Mouse (Mus musculus) liver, postnatal 0 days (tissue): ENCODE measurements around the gene Dhx32. TPM values are rescaled to one million over a fixed set of nuclear protein-coding genes. Genes with fewer than 3 reads are reported as not detected.
"Not testable (repeated sequence)": the region's sequence is repeated elsewhere in the genome, so short reads cannot be mapped to it uniquely, and the experiment has no call there.

Experiments
- ATAC-seq: fragments of 200-750 bp; cut with Nextera tagmentation; 2 replicates; pipeline ENCODE4 v1.8.0; 2017; ENCODE audit warnings: mild to moderate bottlenecking, moderate library complexity
- DNase-seq: peaks from one replicate; pipeline ENCODE4 v3.0.0-alpha.2; 2016
- H3K27ac ChIP-seq: fragments of 300-500 bp; sonication (generic); 2 replicates; pipeline ENCODE4 v1.5.1; 2014; ENCODE audit warnings: antibody characterized with exemption, moderate library complexity, mild to moderate bottlenecking, low read depth
- H3K27me3 ChIP-seq: fragments of 300-500 bp; sonication (generic); 2 replicates; pipeline ENCODE4 v1.6.1; 2014; ENCODE audit warnings: low read length, control low read depth, mixed read lengths; ENCODE audit not compliant: insufficient read depth
- H3K36me3 ChIP-seq: fragments of 300-500 bp; sonication (generic); replicated peaks from 2 replicates; pipeline ENCODE4 v1.6.1; 2014; ENCODE audit warnings: mild to moderate bottlenecking, control low read depth, low read length, moderate library complexity, mixed read lengths; ENCODE audit not compliant: insufficient read depth
- H3K4me1 ChIP-seq: fragments of 300-500 bp; sonication (generic); 2 replicates; pipeline ENCODE4 v1.6.1; 2014; ENCODE audit warnings: antibody characterized with exemption, mild to moderate bottlenecking, control low read depth; ENCODE audit not compliant: insufficient read depth
- H3K4me2 ChIP-seq: fragments of 300-500 bp; sonication (generic); 2 replicates; pipeline ENCODE4 v1.6.1; 2014; ENCODE audit warnings: low read depth, mild to moderate bottlenecking, low read length, moderate library complexity, mixed read lengths
- H3K4me3 ChIP-seq: fragments of 300-500 bp; sonication (generic); 2 replicates; pipeline ENCODE4 v1.5.1; 2014; ENCODE audit warnings: low read depth, low read length
- H3K9ac ChIP-seq: fragments of 300-500 bp; sonication (generic); replicated peaks from 2 replicates; pipeline ENCODE4 v1.6.1; 2014; ENCODE audit warnings: mild to moderate bottlenecking, moderate library complexity
- H3K9me3 ChIP-seq: fragments of 300-500 bp; sonication (generic); 2 replicates; pipeline ENCODE4 v1.6.1; 2016; ENCODE audit warnings: mild to moderate bottlenecking, control low read depth, low read length, mixed read lengths
- CTCF ChIP-seq: sonication (generic); IDR thresholded peaks from 2 replicates; pipeline ENCODE4 v1.5.1; 2016; ENCODE audit warnings: antibody characterized with exemption, low read depth
- EP300 ChIP-seq: IDR thresholded peaks from 2 replicates; pipeline ENCODE4 v1.6.1; 2016; ENCODE audit warnings: antibody characterized with exemption, low read depth, mild to moderate bottlenecking
- WGBS: fragments of 180-500 bp; shearing (Covaris S2); extraction: QIAGEN DNeasy Blood & Tissue Kit; methylation state at CpG from one replicate; pipeline ENCODE4 v1.1.7; 2014; ENCODE audit not compliant: insufficient replicate concordance; 5-methylcytosine and 5-hydroxymethylcytosine counted together
- polyA plus RNA-seq: library from polyadenylated mRNA; unstranded; fragments of >200 nt; fragmentation: Nextera tagmentation; extraction: Ambion mirVana; gene quantifications from 2 replicates; pipeline ENCODE4 v1.2.1, GENCODE M21; 2015

The Dhx32 gene
- polyA plus RNA-seq, 1 experiment from 2014 or later: 5.5 TPM

DNA sequence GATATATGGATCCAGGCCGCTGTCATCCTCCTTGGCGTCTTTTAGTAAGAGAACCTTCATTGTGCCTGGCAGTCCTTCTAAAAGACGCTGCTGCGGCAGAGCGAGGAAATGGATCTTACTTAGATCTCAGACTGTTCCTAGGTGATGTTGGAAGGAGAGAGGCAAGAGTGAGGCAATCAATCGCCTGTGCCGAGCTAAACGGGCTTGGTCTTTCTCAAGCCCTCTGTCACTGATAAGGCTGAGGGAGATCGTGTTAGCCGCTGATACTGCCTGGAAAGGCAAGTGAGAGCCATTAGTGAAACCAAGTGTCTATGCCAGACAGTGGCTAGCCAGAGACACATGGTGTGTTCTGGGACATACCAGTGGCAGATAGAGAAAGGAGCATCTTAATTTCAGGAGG lies 80.2 kb downstream of the Dhx32 start:
- peak overlapping the region; percentile 85 for H3K27ac ChIP-seq
- ATAC-seq: peak; percentile 93
- peaks cover 30% of the 10 kb centered on the region for H3K36me3 ChIP-seq
- DNase-seq: peak; percentile 74
- no peaks in the 10 kb centered on the region for H3K27me3 ChIP-seq
- H3K4me2 ChIP-seq: peak overlapping the region; percentile 73
- H3K9me3 ChIP-seq: no peaks in the 10 kb centered on the region
- WGBS: 46% methylated on average over 10 of the region's 10 CpGs
- peaks cover 11% of the 10 kb centered on the region for H3K4me1 ChIP-seq
- H3K4me3 ChIP-seq: peak overlapping the region; percentile 56
- TF ChIP-seq CTCF (no peak), EP300 (peak; percentile 98)
- peak overlapping the region; percentile 58 for H3K9ac ChIP-seq

DNA sequence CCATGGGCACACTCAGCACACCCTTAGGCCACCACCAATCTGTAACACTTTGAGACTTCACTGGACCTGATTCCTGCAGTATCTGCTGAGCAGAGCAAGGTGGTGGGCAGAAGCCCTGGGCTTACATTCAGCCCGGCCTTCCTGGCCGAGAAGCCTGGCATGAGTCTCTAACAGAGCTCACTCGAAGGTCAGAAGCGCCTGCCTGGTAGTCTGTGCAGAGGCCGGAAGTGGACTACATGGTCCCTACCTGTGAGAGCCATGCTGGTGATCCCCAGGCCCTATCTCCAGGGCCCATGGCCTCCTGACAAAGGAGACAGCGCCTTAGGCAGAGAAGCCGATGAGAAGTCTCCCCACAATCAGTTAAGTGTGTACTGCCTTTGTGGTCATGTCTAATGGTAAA lies 81.2 kb downstream of the Dhx32 start:
- ATAC-seq (no peak), DNase-seq (no peak)
- H3K27ac ChIP-seq: peak overlapping the region; percentile 85
- TF ChIP-seq EP300 (no peak), CTCF (no peak)
- peak overlapping the region; percentile 73 for H3K4me2 ChIP-seq
- WGBS: 75% methylated on average over 7 of the region's 7 CpGs
- peaks cover 40% of the 10 kb centered on the region for H3K36me3 ChIP-seq
- H3K9me3 ChIP-seq: no peaks in the 10 kb centered on the region
- peaks cover 15% of the 10 kb centered on the region for H3K4me1 ChIP-seq
- peak overlapping the region; percentile 56 for H3K4me3 ChIP-seq
- peak overlapping the region; percentile 58 for H3K9ac ChIP-seq
- H3K27me3 ChIP-seq: no peaks in the 10 kb centered on the region

DNA sequence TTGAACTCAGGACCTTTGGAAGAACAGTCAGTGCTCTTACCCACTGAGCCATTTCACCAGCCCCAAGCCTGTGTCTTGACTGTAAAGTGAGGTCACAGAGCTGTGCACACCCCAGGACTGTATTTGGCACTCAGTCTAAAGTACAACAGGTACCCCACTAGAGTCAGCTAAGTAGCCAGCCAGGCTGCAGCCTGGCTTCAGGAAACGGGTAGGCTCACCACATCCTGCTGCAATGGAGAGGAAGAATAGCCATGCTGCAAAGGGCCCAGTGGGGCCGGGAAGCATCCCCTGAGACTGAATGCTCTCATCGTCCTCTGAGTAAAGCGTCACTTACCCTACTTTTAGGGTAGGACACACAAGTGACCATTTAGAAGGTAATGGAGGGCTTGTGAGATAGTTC lies 82.6 kb downstream of the Dhx32 start:
- H3K9ac ChIP-seq: peak overlapping the region; percentile 58; the same call in 1 of the 2 replicates
- DNase-seq (no peak), ATAC-seq (no peak)
- no peaks in the 10 kb centered on the region for H3K27me3 ChIP-seq
- H3K9me3 ChIP-seq: no peaks in the 10 kb centered on the region
- no peak for TF ChIP-seq EP300
- TF ChIP-seq CTCF: no peak
- peak overlapping the region; percentile 56 for H3K4me3 ChIP-seq
- peaks cover 50% of the 10 kb centered on the region for H3K36me3 ChIP-seq
- H3K4me1 ChIP-seq: peaks cover 15% of the 10 kb centered on the region
- no peak overlapping the region for H3K27ac ChIP-seq
- H3K4me2 ChIP-seq: peak overlapping the region; percentile 73
- 58% methylated on average over 4 of the region's 4 CpGs for WGBS

DNA sequence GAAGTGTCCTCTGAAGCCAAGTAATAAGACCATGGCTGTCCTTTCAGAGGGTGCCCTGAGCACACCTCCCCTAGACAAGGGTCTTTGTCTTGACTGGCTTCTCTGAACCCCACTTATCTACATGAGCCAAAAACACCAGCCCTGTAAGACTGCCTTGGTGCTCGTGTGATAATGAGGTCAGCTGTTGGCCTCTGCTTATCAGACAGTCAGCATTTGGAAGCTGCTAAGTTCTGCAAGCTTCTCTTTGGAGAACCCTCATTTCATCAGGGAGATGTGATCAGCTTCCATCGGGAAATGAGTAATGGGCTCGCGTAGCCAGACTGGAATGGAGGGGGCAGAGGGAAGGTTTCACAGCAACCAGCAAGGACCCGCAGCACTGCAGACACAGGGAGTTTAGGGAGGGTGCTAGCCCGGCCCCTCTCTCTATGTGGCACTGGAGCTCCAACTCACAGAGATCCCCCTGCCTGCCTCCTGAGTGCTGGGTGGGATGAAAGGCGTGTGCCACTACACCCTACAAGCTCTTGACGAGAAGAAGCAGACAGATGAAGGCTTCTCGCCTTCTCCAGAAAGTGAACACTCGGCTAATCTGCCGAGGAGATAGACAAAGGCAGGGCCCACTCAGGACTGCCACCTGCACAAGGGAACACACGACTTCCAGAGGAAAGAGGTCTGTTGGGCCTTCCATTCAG lies 84.4 kb downstream of the Dhx32 start:
- ATAC-seq: peak; percentile 68
- peak; percentile 99 for TF ChIP-seq EP300
- no peak for TF ChIP-seq CTCF
- DNase-seq: peak; percentile 34
- peaks cover 9% of the 10 kb centered on the region for H3K4me1 ChIP-seq
- H3K4me2 ChIP-seq: peak overlapping the region; percentile 73
- peaks cover 54% of the 10 kb centered on the region for H3K36me3 ChIP-seq
- 54% methylated on average over 12 of the region's 12 CpGs for WGBS
- H3K27me3 ChIP-seq: no peaks in the 10 kb centered on the region
- peak overlapping the region; percentile 57 for H3K9ac ChIP-seq
- H3K27ac ChIP-seq: peak overlapping the region; percentile 85
- peak overlapping the region; percentile 30 for H3K4me3 ChIP-seq
- H3K9me3 ChIP-seq: no peaks in the 10 kb centered on the region

DNA sequence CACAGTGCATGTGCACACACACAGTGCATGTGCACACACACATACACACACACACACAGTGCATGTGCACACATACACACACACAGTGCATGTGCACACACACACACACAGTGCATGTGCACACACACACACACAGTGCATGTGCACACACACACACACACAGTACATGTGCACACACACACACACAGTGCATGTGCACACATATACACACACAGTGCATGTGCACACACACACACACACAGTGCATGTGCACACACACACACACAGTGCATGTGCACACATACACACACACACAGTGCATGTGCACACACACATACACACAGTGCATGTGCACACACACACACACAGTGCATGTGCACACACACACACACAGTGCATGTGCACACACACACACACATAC lies 96.9 kb downstream of the Dhx32 start:
- not testable (repeated sequence) for H3K4me3 ChIP-seq, ATAC-seq, DNase-seq, H3K27ac ChIP-seq, H3K9me3 ChIP-seq, H3K4me2 ChIP-seq, H3K9ac ChIP-seq, H3K4me1 ChIP-seq, H3K27me3 ChIP-seq
- H3K36me3 ChIP-seq: peaks cover 43% of the 10 kb centered on the region

DNA sequence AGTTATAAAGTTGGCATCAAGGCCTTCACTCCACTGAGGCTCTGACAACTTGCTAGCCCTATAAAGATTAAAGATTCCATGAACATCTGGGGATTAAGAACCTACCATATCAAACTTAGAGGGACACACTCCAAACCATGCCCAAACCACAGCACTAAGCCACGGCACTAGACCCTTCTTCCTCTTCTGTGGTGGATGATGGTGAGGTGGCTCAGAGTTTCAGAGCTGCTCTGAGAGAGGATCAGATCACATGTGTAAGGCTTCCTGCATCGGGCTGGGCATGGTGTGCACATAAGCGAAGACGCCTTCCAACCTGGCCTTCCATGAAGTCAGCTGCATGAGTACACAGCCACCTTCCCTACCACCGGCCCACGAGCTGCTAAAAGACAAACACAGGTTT lies 97.8 kb downstream of the Dhx32 start:
- H3K9me3 ChIP-seq: peaks cover 6% of the 10 kb centered on the region
- no peak overlapping the region for H3K4me2 ChIP-seq
- no peak overlapping the region for H3K27ac ChIP-seq
- TF ChIP-seq CTCF (no peak), EP300 (no peak)
- no peak overlapping the region for H3K4me3 ChIP-seq
- H3K4me1 ChIP-seq: no peaks in the 10 kb centered on the region
- ATAC-seq: no peak
- H3K27me3 ChIP-seq: no peaks in the 10 kb centered on the region
- no peak overlapping the region for H3K9ac ChIP-seq
- WGBS: 84% methylated on average over 6 of the region's 6 CpGs
- DNase-seq: no peak
- H3K36me3 ChIP-seq: peaks cover 34% of the 10 kb centered on the region
